Mouse (Mus musculus) intestine, postnatal 0 days (tissue): ENCODE results near the gene Duox2. TPM values are rescaled to one million over a fixed set of nuclear protein-coding genes. Genes with fewer than 3 reads are reported as not detected.

ENCODE experiments used
- ATAC-seq: fragments of 200-750 bp; cut with Nextera tagmentation; 2 replicates; pipeline ENCODE4 v1.8.0; 2017; ENCODE audit warnings: mild to moderate bottlenecking, moderate TSS enrichment, moderate library complexity
- H3K27ac ChIP-seq: fragments of 300-500 bp; sonication (generic); 2 replicates; pipeline ENCODE4 v1.5.1; 2014; ENCODE audit warnings: mild to moderate bottlenecking, low read depth, low read length, moderate library complexity
- H3K27me3 ChIP-seq: fragments of 300-500 bp; sonication (generic); replicated peaks from 2 replicates; pipeline ENCODE4 v1.6.1; 2014; ENCODE audit warnings: low read length, mixed read lengths; ENCODE audit not compliant: control insufficient read depth, insufficient read depth
- H3K36me3 ChIP-seq: fragments of 300-500 bp; sonication (generic); 2 replicates; pipeline ENCODE4 v1.6.1; 2014; ENCODE audit warnings: mild to moderate bottlenecking, moderate library complexity; ENCODE audit not compliant: control insufficient read depth, insufficient read depth
- H3K4me1 ChIP-seq: fragments of 300-500 bp; sonication (generic); replicated peaks from 2 replicates; pipeline ENCODE4 v1.6.1; 2014; ENCODE audit warnings: antibody characterized with exemption, low read length, mixed read lengths; ENCODE audit not compliant: control insufficient read depth, insufficient read depth
- H3K4me2 ChIP-seq: fragments of 300-500 bp; sonication (generic); replicated peaks from 2 replicates; pipeline ENCODE4 v1.6.1; 2014; ENCODE audit warnings: low read depth, mild to moderate bottlenecking, moderate library complexity
- H3K4me3 ChIP-seq: fragments of 300-500 bp; sonication (generic); 2 replicates; pipeline ENCODE4 v1.5.1; 2014; ENCODE audit warnings: low read depth, low read length
- H3K9ac ChIP-seq: fragments of 300-500 bp; sonication (generic); 2 replicates; pipeline ENCODE4 v1.6.1; 2014; ENCODE audit warnings: mild to moderate bottlenecking, low read depth, low read length
- H3K9me3 ChIP-seq: fragments of 300-500 bp; sonication (generic); 2 replicates; pipeline ENCODE4 v1.6.1; 2016; ENCODE audit warnings: mixed run types; ENCODE audit not compliant: control insufficient read depth
- CTCF ChIP-seq: sonication (generic); IDR thresholded peaks from 2 replicates; pipeline ENCODE4 v1.5.1; 2016; ENCODE audit warnings: low read depth, mild to moderate bottlenecking, control low read depth, antibody characterized with exemption, moderate library complexity
- WGBS: fragments of 180-500 bp; shearing (Covaris S2); extraction: QIAGEN DNeasy Blood & Tissue Kit; methylation state at CpG from one replicate; pipeline ENCODE4 v1.1.7; 2014; 5-methylcytosine and 5-hydroxymethylcytosine counted together
- polyA plus RNA-seq: library from polyadenylated mRNA; unstranded; fragments of >200 nt; fragmentation: Nextera tagmentation; extraction: Ambion mirVana; gene quantifications from 2 replicates; pipeline ENCODE4 v1.2.1, GENCODE M21; 2015

The Duox2 gene
- polyA plus RNA-seq, 1 experiment from 2014 or later: 0.17 TPM

DNA sequence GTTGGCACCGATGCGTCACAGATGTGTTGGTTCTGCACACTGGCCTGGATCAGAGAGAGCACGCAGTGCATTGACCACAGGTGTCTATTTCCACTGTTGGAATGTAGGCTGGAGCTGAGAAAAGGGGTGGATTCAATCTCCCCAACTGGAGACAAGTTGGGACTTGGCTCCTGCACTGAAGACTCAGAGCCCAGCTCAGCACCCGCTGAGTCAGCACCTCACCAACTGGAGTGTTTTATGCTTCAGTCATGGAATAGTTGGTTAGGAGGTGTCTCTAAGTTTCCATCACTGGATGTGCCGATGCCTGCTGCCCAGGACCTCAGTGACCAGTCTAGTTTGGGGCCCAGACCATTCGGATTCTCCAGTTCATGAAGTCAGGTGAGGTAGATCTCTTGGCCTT lies 67.9 kb downstream of the Duox2 start:
- Histone ChIP-seq H3K4me2 (no peak overlapping the region), H3K36me3 (no peaks in the 10 kb centered on the region), H3K9ac (no peak overlapping the region), H3K4me1 (no peaks in the 10 kb centered on the region), H3K4me3 (no peak overlapping the region), H3K9me3 (no peaks in the 10 kb centered on the region), H3K27me3 (no peaks in the 10 kb centered on the region), H3K27ac (no peak overlapping the region)
- ATAC-seq: no peak
- WGBS: 86% methylated on average over 6 of the region's 6 CpGs
- TF ChIP-seq CTCF: no peak

Other genes with a start within 250 kb of the Duox2 start
- 3.7 and 3.8 TPM in 2 replicates for gene Spg11, start 180.1 kb downstream of the Duox2 start, polyA plus RNA-seq
- gene B2m, start 150.8 kb downstream of the Duox2 start, polyA plus RNA-seq: 2,008 and 2,179 TPM in 2 replicates
- 0.10 TPM in 1 of 2 replicates, not detected in the other for gene Trim69, start 137.7 kb downstream of the Duox2 start, polyA plus RNA-seq
- gene Patl2, start 112.3 kb downstream of the Duox2 start, polyA plus RNA-seq: 0.04 and 0.05 TPM in 2 replicates
- not detected in 2 replicates for gene Terb2, start 112.2 kb downstream of the Duox2 start, polyA plus RNA-seq
- 136 and 172 TPM in 2 replicates for gene Sord, start 63.7 kb downstream of the Duox2 start, polyA plus RNA-seq
- 0.83 and 1.5 TPM in 2 replicates for gene Duoxa2, start 451 bp upstream of the Duox2 start, polyA plus RNA-seq
- gene Duoxa1, start 15.3 kb upstream of the Duox2 start, polyA plus RNA-seq: not detected in 2 replicates
- gene Duox1, start 17.2 kb upstream of the Duox2 start, polyA plus RNA-seq: 0.07 TPM in 1 of 2 replicates, not detected in the other
- 1.8 and 2.0 TPM in 2 replicates for gene Shf, start 70.7 kb upstream of the Duox2 start, polyA plus RNA-seq
- 67.7 and 75.5 TPM in 2 replicates for gene Slc28a2, start 128.0 kb upstream of the Duox2 start, polyA plus RNA-seq
- gene Gm14085, start 186.5 kb upstream of the Duox2 start, polyA plus RNA-seq: 0.12 and 0.16 TPM in 2 replicates